Mouse (Mus musculus): ENCODE measurements around the gene Dapl1. TPM values are rescaled to one million over a fixed set of nuclear protein-coding genes. Genes with fewer than 3 reads are reported as not detected.

Dapl1 gene
- total and polyA plus RNA-seq, 2 experiments, result not detected

- H3K9ac ChIP-seq (ENCODE audit: low read depth, low read length), result no peak overlapping the region
- H3K27me3 ChIP-seq (ENCODE audit: control insufficient read depth, insufficient read depth, low read length), result no peaks in the 10 kb centered on the region
- H3K4me3 ChIP-seq (ENCODE audit: insufficient read depth, low read depth, low read length), result no peak overlapping the region
- no peak for DNase-seq (ENCODE audit: extremely low read depth, low read depth, low spot score)
- no peaks in the 10 kb centered on the region for H3K36me3 ChIP-seq (ENCODE audit: control insufficient read depth, insufficient read depth, low read length)
- WGBS, result 85% methylated on average over 5 of the region's 5 CpGs
- no peaks in the 10 kb centered on the region; the same call in 1 of the 2 replicates for H3K4me1 ChIP-seq (ENCODE audit: control insufficient read depth, insufficient read depth, low read length)
- TF ChIP-seq CTCF (IDR thresholded peaks at IDR 0.05; ENCODE audit: low read depth, low read length) (no peak), POLR2A (IDR thresholded peaks at IDR 0.05; ENCODE audit: extremely low read depth, insufficient read depth, low read length) (no peak)
- no peaks in the 10 kb centered on the region for H3K79me2 ChIP-seq (ENCODE audit: control insufficient read depth, insufficient read depth, low read length)
- H3K27ac ChIP-seq (replicated peaks; ENCODE audit: insufficient read depth, low read depth, low read length), result no peak overlapping the region
These were observed 42.8 kb upstream of the Dapl1 start for GRCm38 (mm10) chr2:59441681-59442080.

GRCm38 (mm10) chr2:59446671-59447070 lies 37.8 kb upstream of the Dapl1 start:
- WGBS, result 34% methylated on average over 6 of the region's 6 CpGs
- no peak overlapping the region for H3K4me3 ChIP-seq (ENCODE audit: insufficient read depth, low read depth, low read length)
- H3K9ac ChIP-seq (ENCODE audit: low read depth, low read length), result no peak overlapping the region
- H3K36me3 ChIP-seq (ENCODE audit: control insufficient read depth, insufficient read depth, low read length), result no peaks in the 10 kb centered on the region
- H3K4me1 ChIP-seq (ENCODE audit: control insufficient read depth, insufficient read depth, low read length), result peaks cover 6% of the 10 kb centered on the region
- no peak overlapping the region for H3K27ac ChIP-seq (replicated peaks; ENCODE audit: insufficient read depth, low read depth, low read length)
- DNase-seq (ENCODE audit: extremely low read depth, low read depth, low spot score), result peak; percentile 41
- no peaks in the 10 kb centered on the region for H3K27me3 ChIP-seq (ENCODE audit: control insufficient read depth, insufficient read depth, low read length)
- TF ChIP-seq CTCF (IDR thresholded peaks at IDR 0.05; ENCODE audit: low read depth, low read length) (no peak), POLR2A (IDR thresholded peaks at IDR 0.05; ENCODE audit: extremely low read depth, insufficient read depth, low read length) (no peak)
- no peaks in the 10 kb centered on the region for H3K79me2 ChIP-seq (ENCODE audit: control insufficient read depth, insufficient read depth, low read length)

- H3K4me1 ChIP-seq (ENCODE audit: control insufficient read depth, insufficient read depth, low read length), result peaks cover 6% of the 10 kb centered on the region
- H3K4me3 ChIP-seq (ENCODE audit: insufficient read depth, low read depth, low read length), result no peak overlapping the region
- H3K36me3 ChIP-seq (ENCODE audit: control insufficient read depth, insufficient read depth, low read length), result no peaks in the 10 kb centered on the region
- WGBS, result 40% methylated on average over 2 of the region's 2 CpGs
- H3K27me3 ChIP-seq (ENCODE audit: control insufficient read depth, insufficient read depth, low read length), result no peaks in the 10 kb centered on the region
- no peaks in the 10 kb centered on the region for H3K79me2 ChIP-seq (ENCODE audit: control insufficient read depth, insufficient read depth, low read length)
- H3K9ac ChIP-seq (ENCODE audit: low read depth, low read length), result no peak overlapping the region
- TF ChIP-seq CTCF (IDR thresholded peaks at IDR 0.05; ENCODE audit: low read depth, low read length) (no peak), POLR2A (IDR thresholded peaks at IDR 0.05; ENCODE audit: extremely low read depth, insufficient read depth, low read length) (no peak)
- no peak for DNase-seq (ENCODE audit: extremely low read depth, low read depth, low spot score)
- no peak overlapping the region for H3K27ac ChIP-seq (replicated peaks; ENCODE audit: insufficient read depth, low read depth, low read length)
These were observed 36.7 kb upstream of the Dapl1 start for GRCm38 (mm10) chr2:59447712-59448111.

- 88% methylated on average over 3 of the region's 3 CpGs for WGBS
- Histone ChIP-seq H3K9ac (ENCODE audit: low read depth, low read length) (no peak overlapping the region), H3K27ac (replicated peaks; ENCODE audit: insufficient read depth, low read depth, low read length) (no peak overlapping the region), H3K4me3 (ENCODE audit: insufficient read depth, low read depth, low read length) (no peak overlapping the region), H3K4me1 (ENCODE audit: control insufficient read depth, insufficient read depth, low read length) (peaks cover 6% of the 10 kb centered on the region), H3K27me3 (ENCODE audit: control insufficient read depth, insufficient read depth, low read length) (no peaks in the 10 kb centered on the region), H3K79me2 (ENCODE audit: control insufficient read depth, insufficient read depth, low read length) (no peaks in the 10 kb centered on the region), H3K36me3 (ENCODE audit: control insufficient read depth, insufficient read depth, low read length) (no peaks in the 10 kb centered on the region)
- DNase-seq (ENCODE audit: extremely low read depth, low read depth, low spot score), result no peak
- no peak for TF ChIP-seq POLR2A (IDR thresholded peaks at IDR 0.05; ENCODE audit: extremely low read depth, insufficient read depth, low read length)
- TF ChIP-seq CTCF (IDR thresholded peaks at IDR 0.05; ENCODE audit: low read depth, low read length), result no peak
These were observed 35.9 kb upstream of the Dapl1 start for GRCm38 (mm10) chr2:59448516-59448915.

GRCm38 (mm10) chr2:59448921-59449320 lies 35.5 kb upstream of the Dapl1 start:
- H3K4me3 ChIP-seq (ENCODE audit: insufficient read depth, low read depth, low read length), result no peak overlapping the region
- DNase-seq (ENCODE audit: extremely low read depth, low read depth, low spot score), result no peak
- 76% methylated on average over 4 of the region's 4 CpGs for WGBS
- H3K79me2 ChIP-seq (ENCODE audit: control insufficient read depth, insufficient read depth, low read length), result no peaks in the 10 kb centered on the region
- H3K27ac ChIP-seq (replicated peaks; ENCODE audit: insufficient read depth, low read depth, low read length), result no peak overlapping the region
- H3K4me1 ChIP-seq (ENCODE audit: control insufficient read depth, insufficient read depth, low read length), result peaks cover 6% of the 10 kb centered on the region
- H3K9ac ChIP-seq (ENCODE audit: low read depth, low read length), result no peak overlapping the region
- no peak for TF ChIP-seq POLR2A (IDR thresholded peaks at IDR 0.05; ENCODE audit: extremely low read depth, insufficient read depth, low read length)
- TF ChIP-seq CTCF (IDR thresholded peaks at IDR 0.05; ENCODE audit: low read depth, low read length), result no peak
- H3K36me3 ChIP-seq (ENCODE audit: control insufficient read depth, insufficient read depth, low read length), result no peaks in the 10 kb centered on the region
- no peaks in the 10 kb centered on the region for H3K27me3 ChIP-seq (ENCODE audit: control insufficient read depth, insufficient read depth, low read length)

GRCm38 (mm10) chr2:59451675-59452074 lies 32.8 kb upstream of the Dapl1 start:
- 28% methylated on average over 2 of the region's 2 CpGs for whole genome bisulfite sequencing
- Histone ChIP-seq H3K9ac (ENCODE audit: low read depth, low read length) (no peak overlapping the region), H3K79me2 (ENCODE audit: control insufficient read depth, insufficient read depth, low read length) (no peaks in the 10 kb centered on the region), H3K27ac (replicated peaks; ENCODE audit: insufficient read depth, low read depth, low read length) (no peak overlapping the region), H3K4me3 (ENCODE audit: insufficient read depth, low read depth, low read length) (no peak overlapping the region), H3K27me3 (ENCODE audit: control insufficient read depth, insufficient read depth, low read length) (no peaks in the 10 kb centered on the region), H3K4me1 (ENCODE audit: control insufficient read depth, insufficient read depth, low read length) (peaks cover 6% of the 10 kb centered on the region), H3K36me3 (ENCODE audit: control insufficient read depth, insufficient read depth, low read length) (no peaks in the 10 kb centered on the region)
- TF ChIP-seq CTCF (IDR thresholded peaks at IDR 0.05; ENCODE audit: low read depth, low read length) (no peak), POLR2A (IDR thresholded peaks at IDR 0.05; ENCODE audit: extremely low read depth, insufficient read depth, low read length) (no peak)
- peak; percentile 85 for DNase-seq (ENCODE audit: extremely low read depth, low read depth, low spot score)

All from liver, adult 2 months (tissue).